Mouse (Mus musculus) liver, postnatal 0 days (tissue): ENCODE measurements around the gene Smarcd3.

Source experiments
- CTCF ChIP-seq: sonication (generic); IDR thresholded peaks from 2 replicates; pipeline ENCODE4 v1.5.1; 2016; ENCODE audit warnings: antibody characterized with exemption, low read depth
- EP300 ChIP-seq: IDR thresholded peaks from 2 replicates; pipeline ENCODE4 v1.6.1; 2016; ENCODE audit warnings: antibody characterized with exemption, low read depth, mild to moderate bottlenecking

GRCm38 (mm10) chr5:24553621-24554244 is 70.5 kb downstream of the Smarcd3 start:
- TF ChIP-seq CTCF (no peak), EP300 (no peak)
